Mouse (Mus musculus) hindbrain, embryonic 11.5 days (tissue): ENCODE measurements at regions not wholly inside any gene's neighbourhood (a gene's known extent, or its start where the extent isn't known, plus 50 kb on each side); places are given as distances from the start of the nearest gene placed in this dataset.

Experiments
- ATAC-seq: fragments of 200-750 bp; cut with Nextera tagmentation; 2 replicates; pipeline ENCODE4 v1.8.0; 2017; ENCODE audit warnings: mild to moderate bottlenecking, moderate TSS enrichment, moderate library complexity; ENCODE audit not compliant: low FRiP score
- DNase-seq: peaks from one replicate; pipeline ENCODE4 v3.0.0-alpha.2; 2015; ENCODE audit warnings: low spot score
- H3K27ac ChIP-seq: fragments of 300-500 bp; sonication (generic); 2 replicates; pipeline ENCODE4 v1.5.1; 2014; ENCODE audit warnings: mild to moderate bottlenecking, low read depth, low read length
- H3K27me3 ChIP-seq: fragments of 300-500 bp; sonication (generic); 2 replicates; pipeline ENCODE4 v1.6.1; 2014; ENCODE audit warnings: mild to moderate bottlenecking, low read length, moderate library complexity, mixed read lengths; ENCODE audit not compliant: control insufficient read depth, insufficient read depth
- H3K36me3 ChIP-seq: fragments of 300-500 bp; sonication (generic); 2 replicates; pipeline ENCODE4 v1.6.1; 2014; ENCODE audit warnings: mild to moderate bottlenecking, low read length, moderate library complexity, mixed read lengths; ENCODE audit not compliant: control insufficient read depth, insufficient read depth
- H3K4me1 ChIP-seq: fragments of 300-500 bp; sonication (generic); replicated peaks from 2 replicates; pipeline ENCODE4 v1.6.1; 2014; ENCODE audit warnings: low read length, mixed read lengths; ENCODE audit not compliant: control insufficient read depth, insufficient read depth
- H3K4me2 ChIP-seq: fragments of 300-500 bp; sonication (generic); replicated peaks from 2 replicates; pipeline ENCODE4 v1.6.1; 2014; ENCODE audit warnings: mild to moderate bottlenecking, low read depth, low read length
- H3K4me3 ChIP-seq: fragments of 300-500 bp; sonication (generic); 2 replicates; pipeline ENCODE4 v1.5.1; 2014; ENCODE audit warnings: low read depth, low read length
- H3K9ac ChIP-seq: fragments of 300-500 bp; sonication (generic); 2 replicates; pipeline ENCODE4 v1.6.1; 2014; ENCODE audit warnings: low read depth, low read length
- H3K9me3 ChIP-seq: fragments of 300-500 bp; sonication (generic); 2 replicates; pipeline ENCODE4 v1.6.1; 2016; ENCODE audit warnings: low read length; ENCODE audit not compliant: control insufficient read depth
- WGBS: fragments of 180-500 bp; shearing (Covaris S2); extraction: QIAGEN DNeasy Blood & Tissue Kit; methylation state at CpG from one replicate; pipeline ENCODE4 v1.1.7; 2014; 5-methylcytosine and 5-hydroxymethylcytosine counted together

GRCm38 (mm10) chrX:57656035-57656434, 152.5 kb upstream of the Gpr101 start:
- DNase-seq, result no peak
- no peak for ATAC-seq
- 74% methylated on average over 2 of the region's 2 CpGs for WGBS

GRCm38 (mm10) chrX:57655483-57655882, 151.9 kb upstream of the Gpr101 start:
- ATAC-seq (no peak), DNase-seq (no peak)
- Histone ChIP-seq H3K9ac (no peak overlapping the region), H3K4me3 (no peak overlapping the region), H3K4me1 (no peaks in the 10 kb centered on the region), H3K27ac (no peak overlapping the region), H3K36me3 (no peaks in the 10 kb centered on the region), H3K27me3 (no peaks in the 10 kb centered on the region), H3K9me3 (no peaks in the 10 kb centered on the region), H3K4me2 (no peak overlapping the region)
- WGBS, result 59% methylated on average over 3 of the region's 3 CpGs

More at GRCm38 (mm10) chrX:57656035-57656434, 152.5 kb upstream of the Gpr101 start:
- H3K9me3 ChIP-seq, result no peaks in the 10 kb centered on the region
- no peak overlapping the region for H3K9ac ChIP-seq
- H3K36me3 ChIP-seq, result no peaks in the 10 kb centered on the region
- H3K4me2 ChIP-seq, result no peak overlapping the region
- H3K4me3 ChIP-seq, result no peak overlapping the region
- no peaks in the 10 kb centered on the region for H3K27me3 ChIP-seq
- no peak overlapping the region for H3K27ac ChIP-seq
- no peaks in the 10 kb centered on the region for H3K4me1 ChIP-seq
